ENCODE assay signal across 32 mouse cellular contexts in genomic region chr5:123561128-123561527, GRCm38 (mm10). TPM values are rescaled to one million over a fixed set of nuclear protein-coding genes. Genes with fewer than 3 reads are reported as not detected.
DNase-seq lines count a peak whose midpoint lies in the region; ATAC-seq lines count a peak whose summit lies in the region.
"Had no signal": no experiment of that assay in that cellular context is flagged by ENCODE, and none has a peak within 500 bp of the region (broad histone marks: within the 10 kb centered on the region; RNA-seq: fewer than 3 reads in every experiment).

No protein-coding gene starts in this region.

- H3K27me3 ChIP-seq in midbrain, embryonic 14.5 days (ENCODE audit: control insufficient read depth, insufficient read depth, low read length) = no peaks in the 10 kb centered on the region
- H3K27me3 ChIP-seq: CH12.LX; embryonic facial prominence, embryonic 12.5 days; embryonic facial prominence, embryonic 15.5 days; hindbrain, embryonic 13.5 days; Patski had no signal

- WGBS in midbrain, embryonic 14.5 days = 95% methylated on average over 11 of the region's 11 CpGs

- H3K9me3 ChIP-seq in midbrain, embryonic 14.5 days (ENCODE audit: control insufficient read depth, low read length) = no peaks in the 10 kb centered on the region
- H3K9me3 ChIP-seq: embryonic facial prominence, embryonic 12.5 days; embryonic facial prominence, embryonic 15.5 days; G1E; hindbrain, embryonic 10.5 days; hindbrain, embryonic 13.5 days had no signal

- H3K4me1 ChIP-seq in midbrain, embryonic 14.5 days (ENCODE audit: control insufficient read depth, insufficient read depth, low read length) = no peaks in the 10 kb centered on the region
- H3K4me1 ChIP-seq: embryonic facial prominence, embryonic 12.5 days; embryonic facial prominence, embryonic 15.5 days; hindbrain, embryonic 10.5 days; hindbrain, embryonic 13.5 days had no signal

- no peak overlapping the region for H3K27ac ChIP-seq in midbrain, embryonic 14.5 days (replicated peaks; ENCODE audit: low read depth, low read length)
- H3K27ac ChIP-seq: embryonic facial prominence, embryonic 12.5 days; embryonic facial prominence, embryonic 15.5 days; hindbrain, embryonic 10.5 days; hindbrain, embryonic 13.5 days; hindbrain, postnatal 0 days had no signal

- no peak overlapping the region for H3K9ac ChIP-seq in midbrain, embryonic 14.5 days (replicated peaks; ENCODE audit: low read length)
- H3K9ac ChIP-seq: embryonic facial prominence, embryonic 12.5 days; embryonic facial prominence, embryonic 15.5 days; forebrain, postnatal 0 days; hindbrain, embryonic 13.5 days had no signal

- DNase-seq in heart, adult 11 months = peak; percentile 23
- DNase-seq in heart, postnatal 14 days = no peak
- peak; percentile 55 for DNase-seq in right cerebral cortex, adult 18-20 months
- DNase-seq in right cerebral cortex, postnatal 14 days = no peak
- DNase-seq in brain, adult 2 months (ENCODE audit: low read depth, low spot score) = peak; percentile 78
- DNase-seq in testis, postnatal 14 days (ENCODE audit: low spot score) = peak; percentile 1
- no peak for DNase-seq in midbrain, embryonic 14.5 days
- DNase-seq: adrenal gland, adult 2 months; adrenal gland, postnatal 14 days; B cell, adult 2 months; cerebellum, adult 11 months; cerebellum, adult 9-11 months; cerebellum, postnatal 25 days; forebrain, postnatal 0 days; gastrocnemius, postnatal 10 days; gastrocnemius, postnatal 36 days had no signal

- no peak overlapping the region for H3K4me2 ChIP-seq in midbrain, embryonic 14.5 days (ENCODE audit: low read length)
- H3K4me2 ChIP-seq: embryonic facial prominence, embryonic 12.5 days; embryonic facial prominence, embryonic 15.5 days; heart, embryonic 11.5 days; hindbrain, embryonic 13.5 days had no signal

- H3K36me3 ChIP-seq in midbrain, embryonic 14.5 days (ENCODE audit: control insufficient read depth, insufficient read depth, low read length) = peaks cover 94% of the 10 kb centered on the region

- H3K4me3 ChIP-seq in midbrain, embryonic 14.5 days (replicated peaks; ENCODE audit: low read depth, low read length) = no peak overlapping the region
- H3K4me3 ChIP-seq: embryonic facial prominence, embryonic 12.5 days; embryonic facial prominence, embryonic 15.5 days; hindbrain, embryonic 10.5 days; hindbrain, embryonic 13.5 days had no signal

- intact Hi-C loops in heart, postnatal 14 days (cut with DNase I) = no loop called here

- no peak for ATAC-seq in midbrain, embryonic 14.5 days (ENCODE audit: low FRiP score, low TSS enrichment)
- ATAC-seq: forebrain, embryonic 14.5 days; forebrain, postnatal 0 days; hindbrain, postnatal 0 days; inflammation-experienced regulatory T-cells, adult 6 months; Patski had no signal

RNA-seq across cellular contexts. Expression of gene Vps33a, which starts 11.7 kb away (rescaled TPM):
- 10 to 100 TPM; 31.8 to 32.9 TPM for total RNA-seq in heart, postnatal 14 days (2021)
- polyA plus RNA-seq in midbrain, embryonic 14.5 days (2014; fragmentation: Nextera tagmentation; extraction: Ambion mirVana) = 41.9 and 54.9 TPM in 2 replicates

RNA-seq across cellular contexts. Expression of gene Gm49027, which starts 35.8 kb away (rescaled TPM):
- total RNA-seq in heart, postnatal 14 days (2021) = 1 to 10 TPM in 1 of 2 experiments, not detected in 1; 1.3 TPM
- 1.1 and 1.3 TPM in 2 replicates for polyA plus RNA-seq in midbrain, embryonic 14.5 days (2014; fragmentation: Nextera tagmentation; extraction: Ambion mirVana)
- total RNA-seq: common myeloid progenitor, adult 5-6 weeks; gastrocnemius, postnatal 36 days; granulocyte monocyte progenitor cell, adult 5-6 weeks; heart, postnatal 36 days had no signal
- polyA plus RNA-seq: heart, postnatal 0 days; hindbrain, embryonic 10.5 days had no signal

RNA-seq across cellular contexts. Expression of gene Diablo, which starts 37.2 kb away (rescaled TPM):
- 10 to 100 TPM; 64.9 to 67.0 TPM for total RNA-seq in heart, postnatal 14 days (2021)
- 101 and 120 TPM in 2 replicates for polyA plus RNA-seq in midbrain, embryonic 14.5 days (2014; fragmentation: Nextera tagmentation; extraction: Ambion mirVana)

RNA-seq across cellular contexts. Expression of gene B3gnt4, which starts 50.9 kb away (rescaled TPM):
- total RNA-seq in heart, postnatal 14 days (2021) = not detected
- polyA plus RNA-seq in midbrain, embryonic 14.5 days (2014; fragmentation: Nextera tagmentation; extraction: Ambion mirVana) = 1.2 and 1.4 TPM in 2 replicates
- total RNA-seq: gastrocnemius, postnatal 10 days; gastrocnemius, postnatal 36 days; granulocyte monocyte progenitor cell, adult 5-6 weeks; heart, adult 8-10 months; heart, postnatal 36 days had no signal
- polyA plus RNA-seq: G1E; heart, embryonic 11.5 days; heart, postnatal 0 days had no signal

Comparison
In these comparisons a context has a peak if more than half of its experiments do, and no peak if none do; other contexts are left out.
1. DNase-seq: peak in heart, adult 11 months (single experiment), right cerebral cortex, adult 18-20 months (single experiment), brain, adult 2 months (single experiment) and testis, postnatal 14 days (single experiment); none in heart, postnatal 14 days (0 of 2), right cerebral cortex, postnatal 14 days (single experiment) and midbrain, embryonic 14.5 days (single experiment).